In the genomic region with DNA sequence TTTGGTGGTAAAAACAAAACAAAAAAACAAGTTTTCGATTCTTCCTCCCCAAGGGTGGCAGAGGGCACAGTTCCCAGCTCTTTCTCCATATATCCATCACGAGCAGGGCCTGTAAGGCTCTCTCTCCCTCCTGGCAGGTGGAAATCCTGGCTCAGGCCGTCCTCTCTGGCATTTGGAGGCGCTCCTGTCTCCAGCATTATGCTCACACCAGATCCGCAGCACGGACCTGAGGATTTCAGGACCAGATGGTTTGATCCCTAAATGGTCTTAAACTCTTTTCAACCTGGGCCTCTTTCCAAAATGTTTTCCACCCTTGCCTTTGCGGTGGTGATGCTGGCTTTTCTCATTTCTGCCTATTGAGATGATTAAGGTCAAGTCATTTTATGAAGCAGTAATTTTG, we compare ENCODE assay signal across 22 mouse cellular contexts. TPM values are rescaled to one million over a fixed set of nuclear protein-coding genes. Genes with fewer than 3 reads are reported as not detected.
DNase-seq lines count a peak whose midpoint lies in the region; ATAC-seq and TF ChIP-seq lines count a peak whose summit lies in the region.
"Had no signal": no experiment of that assay in that cellular context is flagged by ENCODE, and none has a peak within 500 bp of the region (broad histone marks: within the 10 kb centered on the region; RNA-seq: fewer than 3 reads in every experiment).

No protein-coding gene starts in this region.

- H3K9ac ChIP-seq in midbrain, postnatal 0 days (replicated peaks; ENCODE audit: low read length, poor library complexity, severe bottlenecking), result no peak overlapping the region
- H3K9ac ChIP-seq in midbrain, embryonic 13.5 days (replicated peaks), result no peak overlapping the region
- H3K9ac ChIP-seq: embryonic facial prominence, embryonic 12.5 days; hindbrain, embryonic 13.5 days; liver, postnatal 0 days had no signal

- WGBS in midbrain, postnatal 0 days, result 71% methylated on average over 7 of the region's 7 CpGs
- WGBS in midbrain, embryonic 13.5 days, result 76% methylated on average over 7 of the region's 7 CpGs

- H3K27me3 ChIP-seq in midbrain, postnatal 0 days (ENCODE audit: insufficient read depth, low read length), result no peaks in the 10 kb centered on the region
- no peaks in the 10 kb centered on the region for H3K27me3 ChIP-seq in midbrain, embryonic 13.5 days
- H3K27me3 ChIP-seq: embryonic facial prominence, embryonic 12.5 days; hindbrain, embryonic 13.5 days had no signal

- H3K9me3 ChIP-seq in midbrain, postnatal 0 days (ENCODE audit: low read length), result no peaks in the 10 kb centered on the region
- no peaks in the 10 kb centered on the region for H3K9me3 ChIP-seq in midbrain, embryonic 13.5 days
- H3K9me3 ChIP-seq: embryonic facial prominence, embryonic 12.5 days; G1E; hindbrain, embryonic 13.5 days had no signal

- no peaks in the 10 kb centered on the region for H3K4me1 ChIP-seq in midbrain, postnatal 0 days (ENCODE audit: insufficient read depth, low read length)
- H3K4me1 ChIP-seq in midbrain, embryonic 13.5 days (replicated peaks), result no peaks in the 10 kb centered on the region

- no peak overlapping the region for H3K27ac ChIP-seq in midbrain, postnatal 0 days (ENCODE audit: low read depth, low read length)
- no peak overlapping the region for H3K27ac ChIP-seq in midbrain, embryonic 13.5 days
- H3K27ac ChIP-seq: embryonic facial prominence, embryonic 12.5 days; hindbrain, embryonic 13.5 days; macrophage had no signal

- no peak for TF ChIP-seq CTCF in midbrain, postnatal 0 days (IDR thresholded peaks at IDR 0.05)

- ATAC-seq in midbrain, postnatal 0 days (ENCODE audit: low FRiP score), result no peak
- no peak for ATAC-seq in midbrain, embryonic 13.5 days
- ATAC-seq: liver, postnatal 0 days; midbrain, embryonic 16.5 days had no signal

- no peak overlapping the region for H3K4me3 ChIP-seq in midbrain, postnatal 0 days (ENCODE audit: low read depth, low read length)
- H3K4me3 ChIP-seq in midbrain, embryonic 13.5 days (replicated peaks), result no peak overlapping the region
- H3K4me3 ChIP-seq: embryonic facial prominence, embryonic 12.5 days; hindbrain, embryonic 13.5 days had no signal

- no peak overlapping the region for H3K4me2 ChIP-seq in midbrain, postnatal 0 days (ENCODE audit: low read depth, low read length, poor library complexity, severe bottlenecking)
- no peak overlapping the region for H3K4me2 ChIP-seq in midbrain, embryonic 13.5 days (replicated peaks)
- H3K4me2 ChIP-seq: embryonic facial prominence, embryonic 12.5 days; heart, embryonic 11.5 days; hindbrain, embryonic 13.5 days had no signal

- DNase-seq in gastrocnemius, postnatal 14 days, result peak; percentile 14
- no peak for DNase-seq in gastrocnemius, postnatal 25 days
- peak; percentile 48 for DNase-seq in midbrain, postnatal 0 days (ENCODE audit: low spot score)
- DNase-seq in cerebellum, postnatal 10 days, result peak; percentile 88 to 92
- no peak for DNase-seq in adrenal gland, postnatal 10 days
- no peak for DNase-seq in adipocyte (ENCODE audit: low spot score)
- DNase-seq: adrenal gland, postnatal 14 days; kidney, adult 2 months; liver, postnatal 0 days had no signal

- intact Hi-C loops in gastrocnemius, postnatal 14 days (cut with DNase I; ENCODE audit: low total_unique reads), result no loop called here

- H3K36me3 ChIP-seq in midbrain, postnatal 0 days (ENCODE audit: insufficient read depth, low read length), result no peaks in the 10 kb centered on the region
- H3K36me3 ChIP-seq in midbrain, embryonic 13.5 days, result no peaks in the 10 kb centered on the region
- H3K36me3 ChIP-seq: embryonic facial prominence, embryonic 12.5 days; G1E; hindbrain, embryonic 13.5 days had no signal

RNA-seq across cellular contexts. Expression of gene Npvf, which starts 7.5 kb away (rescaled TPM):
- not detected for total RNA-seq in gastrocnemius, postnatal 14 days (2021)
- total RNA-seq in gastrocnemius, postnatal 25 days (2021), result not detected
- not detected in 2 replicates for total RNA-seq in midbrain, postnatal 0 days (2014; rRNA removed)
- 2.1 and 3.3 TPM in 2 replicates for polyA plus RNA-seq in midbrain, postnatal 0 days (2015; fragmentation: Nextera tagmentation; extraction: Ambion mirVana)
- 0.94 TPM in 1 of 2 replicates, not detected in the other for polyA plus RNA-seq in midbrain, embryonic 13.5 days (2015; fragmentation: Nextera tagmentation; extraction: Ambion mirVana)
- total RNA-seq in adrenal gland, postnatal 10 days (2021), result not detected
- total RNA-seq: adrenal gland, postnatal 14 days; gastrocnemius, adult 8-10 months; left cerebral cortex, postnatal 36 days; neutrophil, adult 5-6 weeks had no signal
- polyA plus RNA-seq: C2C12; embryonic facial prominence, embryonic 12.5 days; forebrain, embryonic 11.5 days; G1E; hindbrain, embryonic 13.5 days; kidney, adult 2 months; liver, postnatal 0 days; testis, adult 2 months had no signal

Comparison
In these comparisons a context has a peak if more than half of its experiments do, and no peak if none do; other contexts are left out.
1. DNase-seq: peak in gastrocnemius, postnatal 14 days (single experiment), midbrain, postnatal 0 days (single experiment) and cerebellum, postnatal 10 days (2 of 2); none in gastrocnemius, postnatal 25 days (single experiment), adrenal gland, postnatal 10 days (single experiment) and adipocyte (single experiment).